Mouse (Mus musculus) heart, embryonic 14.5 days (tissue): ENCODE measurements at regions not wholly inside any gene's neighbourhood (a gene's known extent, or its start where the extent isn't known, plus 50 kb on each side); places are given as distances from the start of the nearest gene placed in this dataset.
A peak's percentile ranks its signal among the peaks of the same experiment; 100 is the strongest.

Source experiments
- ATAC-seq: fragments of 200-750 bp; cut with Nextera tagmentation; 2 replicates; pipeline ENCODE4 v1.8.0; 2017; ENCODE audit warnings: low read depth, moderate TSS enrichment; ENCODE audit not compliant: insufficient number of reproducible peaks, insufficient read depth, low FRiP score
- H3K27ac ChIP-seq, 2 experiments: fragments of 200-500 bp in 1 of 2; fragments of 300-500 bp in 1 of 2; sonication (generic) in 1 of 2; replicated peaks in 1 of 2; 2 replicates each; pipeline ENCODE4 v1.5.1; 2012 to 2014; ENCODE audit warnings: low read depth in 2 of 2, low read length in 2 of 2, control low read depth in 1 of 2, mild to moderate bottlenecking in 1 of 2, mixed read lengths in 1 of 2; ENCODE audit not compliant: control insufficient read depth in 1 of 2, insufficient read depth in 1 of 2
- H3K27me3 ChIP-seq: fragments of 300-500 bp; sonication (generic); 2 replicates; pipeline ENCODE4 v1.6.1; 2014; ENCODE audit warnings: mild to moderate bottlenecking, low read length, control low read depth; ENCODE audit not compliant: control insufficient read depth, insufficient read depth
- H3K36me3 ChIP-seq: fragments of 300-500 bp; sonication (generic); 2 replicates; pipeline ENCODE4 v1.6.1; 2014; ENCODE audit warnings: mild to moderate bottlenecking, control low read depth, low read length, mixed read lengths; ENCODE audit not compliant: control insufficient read depth, insufficient read depth
- H3K4me1 ChIP-seq, 2 experiments: fragments of 200-500 bp in 1 of 2; fragments of 300-500 bp in 1 of 2; sonication (generic) in 1 of 2; 2 replicates each; pipeline ENCODE4 v1.6.1; 2012 to 2014; ENCODE audit warnings: low read length in 2 of 2, control low read depth in 1 of 2, mixed read lengths in 1 of 2; ENCODE audit not compliant: control insufficient read depth in 2 of 2, insufficient read depth in 2 of 2
- H3K4me2 ChIP-seq: fragments of 300-500 bp; sonication (generic); 2 replicates; pipeline ENCODE4 v1.6.1; 2014; ENCODE audit warnings: mild to moderate bottlenecking, low read length
- H3K4me3 ChIP-seq, 2 experiments: fragments of 200-500 bp in 1 of 2; fragments of 300-500 bp in 1 of 2; sonication (generic) in 1 of 2; 2 replicates each; pipeline ENCODE4 v1.5.1; 2012 to 2014; ENCODE audit warnings: low read length in 2 of 2, mild to moderate bottlenecking in 2 of 2, control low read depth in 1 of 2, low read depth in 1 of 2, moderate library complexity in 1 of 2; ENCODE audit not compliant: control insufficient read depth in 1 of 2, insufficient read depth in 1 of 2
- H3K9ac ChIP-seq: fragments of 300-500 bp; sonication (generic); 2 replicates; pipeline ENCODE4 v1.6.1; 2014; ENCODE audit warnings: mild to moderate bottlenecking, low read length
- H3K9me3 ChIP-seq: fragments of 300-500 bp; sonication (generic); 2 replicates; pipeline ENCODE4 v1.6.1; 2016; ENCODE audit warnings: low read length, control low read depth; ENCODE audit not compliant: control insufficient read depth
- WGBS: fragments of 180-500 bp; shearing (Covaris S2); extraction: QIAGEN DNeasy Blood & Tissue Kit; methylation state at CpG from one replicate; pipeline ENCODE4 v1.1.7; 2014; 5-methylcytosine and 5-hydroxymethylcytosine counted together

GRCm38 (mm10) chr10:118680896-118681295 lies 189.1 kb downstream of the Dyrk2 start:
- Histone ChIP-seq H3K9me3 (no peaks in the 10 kb centered on the region), H3K4me3 (no peak overlapping the region), H3K27ac (no peak overlapping the region), H3K9ac (no peak overlapping the region), H3K4me2 (no peak overlapping the region), H3K27me3 (no peaks in the 10 kb centered on the region), H3K36me3 (no peaks in the 10 kb centered on the region), H3K4me1 (peaks cover 2 to 17% of the 10 kb centered on the region in 2 experiments; a peak in 3 of 4 replicates)
- 79% methylated on average over 6 of the region's 6 CpGs for WGBS
- ATAC-seq = no peak

GRCm38 (mm10) chr10:118683356-118683755 lies 186.7 kb downstream of the Dyrk2 start:
- 23% methylated on average over 9 of the region's 9 CpGs for WGBS
- Histone ChIP-seq H3K36me3 (no peaks in the 10 kb centered on the region), H3K9ac (no peak overlapping the region), H3K27me3 (no peaks in the 10 kb centered on the region), H3K4me3 (no peak overlapping the region), H3K27ac (no peak overlapping the region), H3K4me2 (no peak overlapping the region), H3K4me1 (peaks cover 2 to 9% of the 10 kb centered on the region in 2 experiments; a peak in 2 of 4 replicates), H3K9me3 (no peaks in the 10 kb centered on the region)
- ATAC-seq = no peak

DNA sequence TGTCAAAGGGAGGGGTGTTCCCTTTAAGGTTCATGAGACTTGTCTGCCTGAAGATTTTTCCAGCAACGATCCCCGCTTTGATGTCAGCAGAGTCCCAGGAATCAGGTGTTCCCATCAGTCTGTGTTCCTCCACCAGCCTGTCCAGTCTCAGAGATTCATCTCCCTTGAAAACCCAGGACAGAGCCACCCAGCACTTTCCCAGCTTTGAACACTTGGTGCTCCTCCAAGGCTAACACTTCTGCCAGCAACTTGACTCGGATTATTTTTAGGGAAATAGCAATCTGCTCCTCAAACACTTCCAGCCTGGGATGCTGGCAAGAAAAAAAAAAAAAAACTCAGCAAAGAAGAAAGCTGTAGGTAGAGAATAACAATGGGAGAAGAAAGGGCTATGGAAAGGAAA lies 170.7 kb downstream of the Dyrk2 start:
- H3K9me3 ChIP-seq = no peaks in the 10 kb centered on the region
- H3K36me3 ChIP-seq = no peaks in the 10 kb centered on the region
- WGBS = 56% methylated on average over 3 of the region's 3 CpGs

GRCm38 (mm10) chr10:118700115-118700514 lies 169.9 kb downstream of the Dyrk2 start:
- no peak overlapping the region for H3K4me3 ChIP-seq
- no peak overlapping the region for H3K4me2 ChIP-seq
- no peaks in the 10 kb centered on the region for H3K36me3 ChIP-seq
- no peak overlapping the region for H3K27ac ChIP-seq
- 92% methylated on average over 4 of the region's 4 CpGs for WGBS
- H3K4me1 ChIP-seq = no peaks in the 10 kb centered on the region
- no peaks in the 10 kb centered on the region for H3K27me3 ChIP-seq
- no peak overlapping the region for H3K9ac ChIP-seq
- ATAC-seq = no peak
- no peaks in the 10 kb centered on the region for H3K9me3 ChIP-seq

More for the DNA sequence above, 170.7 kb downstream of the Dyrk2 start:
- no peaks in the 10 kb centered on the region for H3K4me1 ChIP-seq
- H3K4me3 ChIP-seq = no peak overlapping the region
- no peak overlapping the region for H3K4me2 ChIP-seq
- H3K9ac ChIP-seq = no peak overlapping the region
- H3K27me3 ChIP-seq = no peaks in the 10 kb centered on the region
- no peak overlapping the region for H3K27ac ChIP-seq
- no peak for ATAC-seq

DNA sequence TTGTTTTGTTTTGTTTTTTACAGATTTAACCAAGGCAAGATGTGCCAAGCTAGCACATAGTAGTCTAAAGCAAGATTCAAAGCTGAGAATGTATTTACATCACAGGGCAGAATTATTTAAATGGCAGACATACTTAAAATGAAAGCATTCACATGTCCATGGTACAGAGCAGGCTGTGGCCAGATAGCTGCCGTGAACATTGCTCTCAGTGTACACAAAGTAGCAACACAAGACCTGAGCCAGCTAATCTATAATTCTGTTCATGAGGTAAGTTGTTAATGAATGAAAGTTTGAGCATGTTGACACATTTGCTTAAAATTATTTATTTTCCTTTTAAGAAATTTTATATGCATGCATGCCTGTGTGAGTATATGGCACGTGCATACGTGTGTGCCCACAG lies 164.0 kb downstream of the Dyrk2 start:
- WGBS = 90% methylated on average over 3 of the region's 3 CpGs
- Histone ChIP-seq H3K9ac (no peak overlapping the region), H3K4me3 (no peak overlapping the region), H3K27ac (no peak overlapping the region), H3K9me3 (no peaks in the 10 kb centered on the region), H3K36me3 (no peaks in the 10 kb centered on the region), H3K27me3 (no peaks in the 10 kb centered on the region), H3K4me2 (no peak overlapping the region), H3K4me1 (0 out of 4 replicates have a peak, but pooled peaks cover 0 to under 1% of the 10 kb centered on the region in 2 experiments)
- no peak for ATAC-seq

GRCm38 (mm10) chr10:118709718-118710117 lies 160.3 kb downstream of the Dyrk2 start:
- Histone ChIP-seq H3K4me1 (peaks cover 4 to 17% of the 10 kb centered on the region in 2 experiments), H3K4me2 (no peak overlapping the region), H3K27ac (no peak overlapping the region), H3K27me3 (no peaks in the 10 kb centered on the region), H3K36me3 (no peaks in the 10 kb centered on the region), H3K9ac (no peak overlapping the region), H3K9me3 (no peaks in the 10 kb centered on the region), H3K4me3 (no peak overlapping the region)
- ATAC-seq = no peak
- 71% methylated on average over 8 of the region's 8 CpGs for WGBS

DNA sequence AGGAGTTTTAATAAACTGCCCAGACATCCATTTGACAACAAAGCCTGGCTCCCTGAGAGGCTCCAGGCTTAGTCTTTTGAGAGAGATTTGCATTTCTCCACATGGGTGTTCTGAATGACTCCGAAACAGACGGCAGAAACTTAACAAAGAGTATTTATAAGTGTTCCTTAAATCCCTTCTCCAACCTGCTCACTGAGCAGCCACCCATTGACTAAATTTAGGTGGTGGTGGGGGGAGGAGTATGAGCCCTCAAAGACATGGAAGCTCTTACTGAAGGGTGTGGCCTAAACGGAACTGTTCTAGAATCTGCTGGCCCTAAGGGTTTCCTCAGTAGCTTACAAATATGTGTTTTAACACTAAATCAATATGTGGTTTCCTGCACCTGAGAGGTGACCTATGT lies 158.5 kb downstream of the Dyrk2 start:
- Histone ChIP-seq H3K4me2 (no peak overlapping the region), H3K36me3 (no peaks in the 10 kb centered on the region), H3K9me3 (no peaks in the 10 kb centered on the region), H3K27me3 (no peaks in the 10 kb centered on the region), H3K4me3 (no peak overlapping the region), H3K27ac (peak overlapping the region in 1 of 2 experiments; percentile 30; a peak in 1 of 4 replicates), H3K9ac (no peak overlapping the region), H3K4me1 (peaks cover 7 to 22% of the 10 kb centered on the region in 2 experiments)
- no peak for ATAC-seq
- WGBS = 45% methylated on average over 3 of the region's 3 CpGs

DNA sequence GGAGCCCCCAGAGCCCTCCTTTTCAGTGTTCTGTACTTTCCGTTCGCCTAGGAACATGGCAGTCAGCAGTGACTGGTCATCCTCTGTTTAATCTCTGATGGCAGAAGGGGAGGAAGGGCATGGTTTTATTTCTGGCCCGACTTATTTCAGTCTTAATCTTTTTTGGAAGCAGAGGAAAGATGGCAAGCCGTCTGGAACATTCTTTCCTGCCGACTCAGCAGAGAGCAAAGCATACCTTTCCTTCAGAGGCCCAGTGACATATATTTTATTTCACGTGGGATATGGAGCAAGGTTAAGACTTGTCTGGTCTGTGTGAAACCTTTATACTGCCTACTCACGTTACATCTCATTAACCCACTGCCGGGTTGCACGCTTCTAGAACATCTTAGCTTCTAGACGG lies 158.1 kb downstream of the Dyrk2 start:
- WGBS = 55% methylated on average over 10 of the region's 10 CpGs
- H3K36me3 ChIP-seq = no peaks in the 10 kb centered on the region
- no peaks in the 10 kb centered on the region for H3K9me3 ChIP-seq
- H3K27me3 ChIP-seq = no peaks in the 10 kb centered on the region
- peaks cover 7 to 22% of the 10 kb centered on the region in 2 experiments for H3K4me1 ChIP-seq
- H3K9ac ChIP-seq = no peak overlapping the region
- H3K27ac ChIP-seq = 0 out of 4 replicates have a peak overlapping the region, but pooled peaks of 1 of the 2 experiments have one; percentile 30
- ATAC-seq = no peak
- no peak overlapping the region for H3K4me3 ChIP-seq
- no peak overlapping the region for H3K4me2 ChIP-seq
